Mouse (Mus musculus): ENCODE data around the gene Tm4sf4. TPM values are rescaled to one million over a fixed set of nuclear protein-coding genes. Genes with fewer than 3 reads are reported as not detected.

Tm4sf4 gene
- total and polyA plus RNA-seq, 2 experiments, result 99.2 to 144 TPM

- H3K79me2 ChIP-seq (ENCODE audit: control insufficient read depth, insufficient read depth, low read length), result peaks cover 3% of the 10 kb centered on the region; the same call in 1 of the 2 replicates
- 81% methylated on average over 3 of the region's 3 CpGs for WGBS
- TF ChIP-seq POLR2A (IDR thresholded peaks at IDR 0.05; ENCODE audit: extremely low read depth, insufficient read depth, low read length), result no peak
- no peak for TF ChIP-seq CTCF (IDR thresholded peaks at IDR 0.05; ENCODE audit: low read depth, low read length)
These were observed 41.2 kb downstream of the Tm4sf4 start for GRCm38 (mm10) chr3:57466289-57466688.

GRCm38 (mm10) chr3:57469325-57469724, 44.2 kb downstream of the Tm4sf4 start:
- H3K4me3 ChIP-seq (ENCODE audit: insufficient read depth, low read depth, low read length), result no peak overlapping the region
- no peak for DNase-seq (ENCODE audit: extremely low read depth, low read depth, low spot score)

More at GRCm38 (mm10) chr3:57466289-57466688, 41.2 kb downstream of the Tm4sf4 start:
- Histone ChIP-seq H3K4me1 (ENCODE audit: control insufficient read depth, insufficient read depth, low read length) (no peaks in the 10 kb centered on the region), H3K4me3 (ENCODE audit: insufficient read depth, low read depth, low read length) (no peak overlapping the region), H3K27me3 (ENCODE audit: control insufficient read depth, insufficient read depth, low read length) (no peaks in the 10 kb centered on the region), H3K9ac (ENCODE audit: low read depth, low read length) (no peak overlapping the region), H3K36me3 (ENCODE audit: control insufficient read depth, insufficient read depth, low read length) (peaks cover 12% of the 10 kb centered on the region), H3K27ac (replicated peaks; ENCODE audit: insufficient read depth, low read depth, low read length) (no peak overlapping the region)
- no peak for DNase-seq (ENCODE audit: extremely low read depth, low read depth, low spot score)

GRCm38 (mm10) chr3:57470326-57470725, 45.2 kb downstream of the Tm4sf4 start:
- peak; percentile 75 for DNase-seq (ENCODE audit: extremely low read depth, low read depth, low spot score)
- no peak overlapping the region for H3K9ac ChIP-seq (ENCODE audit: low read depth, low read length)

More at GRCm38 (mm10) chr3:57469325-57469724, 44.2 kb downstream of the Tm4sf4 start:
- H3K79me2 ChIP-seq (ENCODE audit: control insufficient read depth, insufficient read depth, low read length), result peaks cover 3% of the 10 kb centered on the region; the same call in 1 of the 2 replicates
- TF ChIP-seq POLR2A (IDR thresholded peaks at IDR 0.05; ENCODE audit: extremely low read depth, insufficient read depth, low read length), result no peak
- H3K27ac ChIP-seq (replicated peaks; ENCODE audit: insufficient read depth, low read depth, low read length), result no peak overlapping the region
- H3K27me3 ChIP-seq (ENCODE audit: control insufficient read depth, insufficient read depth, low read length), result no peaks in the 10 kb centered on the region
- H3K36me3 ChIP-seq (ENCODE audit: control insufficient read depth, insufficient read depth, low read length), result no peaks in the 10 kb centered on the region
- 93% methylated on average over 3 of the region's 3 CpGs for WGBS
- H3K4me1 ChIP-seq (ENCODE audit: control insufficient read depth, insufficient read depth, low read length), result peaks cover 2% of the 10 kb centered on the region; the same call in 1 of the 2 replicates
- no peak overlapping the region for H3K9ac ChIP-seq (ENCODE audit: low read depth, low read length)

GRCm38 (mm10) chr3:57470981-57471601, 46.0 kb downstream of the Tm4sf4 start:
- TF ChIP-seq CTCF (IDR thresholded peaks at IDR 0.05; ENCODE audit: low read depth, low read length) (no peak), POLR2A (IDR thresholded peaks at IDR 0.05; ENCODE audit: extremely low read depth, insufficient read depth, low read length) (no peak)
- no peak overlapping the region for H3K9ac ChIP-seq (ENCODE audit: low read depth, low read length)
- H3K36me3 ChIP-seq (ENCODE audit: control insufficient read depth, insufficient read depth, low read length), result peaks cover 2% of the 10 kb centered on the region; the same call in 1 of the 2 replicates
- peaks cover 2% of the 10 kb centered on the region; the same call in 1 of the 2 replicates for H3K4me1 ChIP-seq (ENCODE audit: control insufficient read depth, insufficient read depth, low read length)
- H3K27me3 ChIP-seq (ENCODE audit: control insufficient read depth, insufficient read depth, low read length), result no peaks in the 10 kb centered on the region
- peaks cover 3% of the 10 kb centered on the region; the same call in 1 of the 2 replicates for H3K79me2 ChIP-seq (ENCODE audit: control insufficient read depth, insufficient read depth, low read length)
- 59% methylated on average over 15 of the region's 15 CpGs for WGBS
- no peak overlapping the region for H3K4me3 ChIP-seq (ENCODE audit: insufficient read depth, low read depth, low read length)
- peak; percentile 24 for DNase-seq (ENCODE audit: extremely low read depth, low read depth, low spot score)
- H3K27ac ChIP-seq (replicated peaks; ENCODE audit: insufficient read depth, low read depth, low read length), result 0 out of 2 replicates have a peak overlapping the region, but pooled peaks have one; percentile 0

More at GRCm38 (mm10) chr3:57470326-57470725, 45.2 kb downstream of the Tm4sf4 start:
- no peaks in the 10 kb centered on the region for H3K27me3 ChIP-seq (ENCODE audit: control insufficient read depth, insufficient read depth, low read length)
- H3K27ac ChIP-seq (replicated peaks; ENCODE audit: insufficient read depth, low read depth, low read length), result no peak overlapping the region
- TF ChIP-seq CTCF (IDR thresholded peaks at IDR 0.05; ENCODE audit: low read depth, low read length), result peak; percentile 64
- TF ChIP-seq POLR2A (IDR thresholded peaks at IDR 0.05; ENCODE audit: extremely low read depth, insufficient read depth, low read length), result no peak
- peaks cover 2% of the 10 kb centered on the region; the same call in 1 of the 2 replicates for H3K4me1 ChIP-seq (ENCODE audit: control insufficient read depth, insufficient read depth, low read length)
- H3K36me3 ChIP-seq (ENCODE audit: control insufficient read depth, insufficient read depth, low read length), result no peaks in the 10 kb centered on the region
- no peak overlapping the region for H3K4me3 ChIP-seq (ENCODE audit: insufficient read depth, low read depth, low read length)
- H3K79me2 ChIP-seq (ENCODE audit: control insufficient read depth, insufficient read depth, low read length), result peaks cover 3% of the 10 kb centered on the region; the same call in 1 of the 2 replicates
- 50% methylated on average over 5 of the region's 5 CpGs for WGBS

GRCm38 (mm10) chr3:57472407-57472806, 47.3 kb downstream of the Tm4sf4 start:
- no peaks in the 10 kb centered on the region for H3K27me3 ChIP-seq (ENCODE audit: control insufficient read depth, insufficient read depth, low read length)
- no peaks in the 10 kb centered on the region for H3K79me2 ChIP-seq (ENCODE audit: control insufficient read depth, insufficient read depth, low read length)
- peaks cover 2% of the 10 kb centered on the region; the same call in 1 of the 2 replicates for H3K4me1 ChIP-seq (ENCODE audit: control insufficient read depth, insufficient read depth, low read length)
- WGBS, result 74% methylated on average over 4 of the region's 4 CpGs
- DNase-seq (ENCODE audit: extremely low read depth, low read depth, low spot score), result no peak
- no peak overlapping the region for H3K4me3 ChIP-seq (ENCODE audit: insufficient read depth, low read depth, low read length)
- no peak overlapping the region for H3K27ac ChIP-seq (replicated peaks; ENCODE audit: insufficient read depth, low read depth, low read length)
- peaks cover 6% of the 10 kb centered on the region; the same call in 1 of the 2 replicates for H3K36me3 ChIP-seq (ENCODE audit: control insufficient read depth, insufficient read depth, low read length)
- TF ChIP-seq CTCF (IDR thresholded peaks at IDR 0.05; ENCODE audit: low read depth, low read length) (no peak), POLR2A (IDR thresholded peaks at IDR 0.05; ENCODE audit: extremely low read depth, insufficient read depth, low read length) (no peak)
- H3K9ac ChIP-seq (ENCODE audit: low read depth, low read length), result no peak overlapping the region

- Histone ChIP-seq H3K27ac (replicated peaks; ENCODE audit: insufficient read depth, low read depth, low read length) (no peak overlapping the region), H3K4me1 (ENCODE audit: control insufficient read depth, insufficient read depth, low read length) (peaks cover 2% of the 10 kb centered on the region; the same call in 1 of the 2 replicates), H3K9ac (ENCODE audit: low read depth, low read length) (no peak overlapping the region), H3K36me3 (ENCODE audit: control insufficient read depth, insufficient read depth, low read length) (peaks cover 6% of the 10 kb centered on the region; the same call in 1 of the 2 replicates), H3K79me2 (ENCODE audit: control insufficient read depth, insufficient read depth, low read length) (0 out of 2 replicates have a peak, but pooled peaks cover 3% of the 10 kb centered on the region), H3K4me3 (ENCODE audit: insufficient read depth, low read depth, low read length) (no peak overlapping the region), H3K27me3 (ENCODE audit: control insufficient read depth, insufficient read depth, low read length) (no peaks in the 10 kb centered on the region)
- peak; percentile 81 for DNase-seq (ENCODE audit: extremely low read depth, low read depth, low spot score)
- TF ChIP-seq POLR2A (IDR thresholded peaks at IDR 0.05; ENCODE audit: extremely low read depth, insufficient read depth, low read length) (no peak), CTCF (IDR thresholded peaks at IDR 0.05; ENCODE audit: low read depth, low read length) (no peak)
- 82% methylated on average over 8 of the region's 8 CpGs for WGBS
These were observed 49.3 kb downstream of the Tm4sf4 start for GRCm38 (mm10) chr3:57474421-57474820.
